Mouse (Mus musculus): ENCODE measurements at regions not wholly inside any gene's neighbourhood (a gene's known extent, or its start where the extent isn't known, plus 50 kb on each side); places are given as distances from the start of the nearest gene placed in this dataset.
A peak's percentile ranks its signal among the peaks of the same experiment; 100 is the strongest.

- H3K4me3 ChIP-seq (ENCODE audit: low read depth, low read length): no peak overlapping the region
- H3K9ac ChIP-seq (ENCODE audit: low read depth, low read length): no peak overlapping the region
- no peak overlapping the region for H3K27ac ChIP-seq (ENCODE audit: low read length)
- H3K4me1 ChIP-seq (ENCODE audit: control insufficient read depth, insufficient read depth, low read length): peaks cover 7% of the 10 kb centered on the region
- 71% methylated on average over 3 of the region's 3 CpGs for WGBS
- H3K27me3 ChIP-seq (ENCODE audit: control insufficient read depth, insufficient read depth, low read depth, low read length): no peaks in the 10 kb centered on the region
- no peaks in the 10 kb centered on the region for H3K9me3 ChIP-seq (replicated peaks; ENCODE audit: control insufficient read depth, low read length, poor library complexity, severe bottlenecking)
- no peak overlapping the region for H3K4me2 ChIP-seq (ENCODE audit: low read length)
- ATAC-seq: no peak
- no peaks in the 10 kb centered on the region for H3K36me3 ChIP-seq (ENCODE audit: control insufficient read depth, insufficient read depth, low read length)
Observed at GRCm38 (mm10) chr1:128680538-128680937, 88.4 kb upstream of the Cxcr4 start.

- H3K9me3 ChIP-seq (replicated peaks; ENCODE audit: control insufficient read depth, low read length, poor library complexity, severe bottlenecking): no peaks in the 10 kb centered on the region
- no peaks in the 10 kb centered on the region for H3K36me3 ChIP-seq (ENCODE audit: control insufficient read depth, insufficient read depth, low read length)
- H3K4me2 ChIP-seq (ENCODE audit: low read length): no peak overlapping the region
- 82% methylated on average over 5 of the region's 5 CpGs for WGBS
- H3K4me1 ChIP-seq (ENCODE audit: control insufficient read depth, insufficient read depth, low read length): peaks cover 7% of the 10 kb centered on the region
- no peak overlapping the region for H3K27ac ChIP-seq (ENCODE audit: low read length)
- no peak overlapping the region for H3K4me3 ChIP-seq (ENCODE audit: low read depth, low read length)
- no peak overlapping the region for H3K9ac ChIP-seq (ENCODE audit: low read depth, low read length)
- H3K27me3 ChIP-seq (ENCODE audit: control insufficient read depth, insufficient read depth, low read depth, low read length): no peaks in the 10 kb centered on the region
- peak; percentile 21; the same call in 1 of the 2 replicates for ATAC-seq
Observed at GRCm38 (mm10) chr1:128680012-128680411, 87.9 kb upstream of the Cxcr4 start.

GRCm38 (mm10) chr1:128679005-128679980, 87.2 kb upstream of the Cxcr4 start:
- no peaks in the 10 kb centered on the region for H3K9me3 ChIP-seq (replicated peaks; ENCODE audit: control insufficient read depth, low read length, poor library complexity, severe bottlenecking)
- H3K27me3 ChIP-seq (ENCODE audit: control insufficient read depth, insufficient read depth, low read depth, low read length): no peaks in the 10 kb centered on the region
- H3K4me3 ChIP-seq (ENCODE audit: low read depth, low read length): no peak overlapping the region
- H3K36me3 ChIP-seq (ENCODE audit: control insufficient read depth, insufficient read depth, low read length): no peaks in the 10 kb centered on the region
- WGBS: 29% methylated on average over 18 of the region's 18 CpGs
- no peak overlapping the region for H3K9ac ChIP-seq (ENCODE audit: low read depth, low read length)
- H3K27ac ChIP-seq (ENCODE audit: low read length): no peak overlapping the region
- H3K4me1 ChIP-seq (ENCODE audit: control insufficient read depth, insufficient read depth, low read length): peaks cover 7% of the 10 kb centered on the region
- ATAC-seq: peak; percentile 78
- H3K4me2 ChIP-seq (ENCODE audit: low read length): no peak overlapping the region

GRCm38 (mm10) chr1:128675538-128675937, 83.4 kb upstream of the Cxcr4 start:
- H3K4me2 ChIP-seq (ENCODE audit: low read length): no peak overlapping the region
- H3K36me3 ChIP-seq (ENCODE audit: control insufficient read depth, insufficient read depth, low read length): no peaks in the 10 kb centered on the region
- peaks cover 7% of the 10 kb centered on the region for H3K4me1 ChIP-seq (ENCODE audit: control insufficient read depth, insufficient read depth, low read length)
- no peak overlapping the region for H3K27ac ChIP-seq (ENCODE audit: low read length)
- no peaks in the 10 kb centered on the region for H3K9me3 ChIP-seq (replicated peaks; ENCODE audit: control insufficient read depth, low read length, poor library complexity, severe bottlenecking)
- WGBS: 83% methylated on average over 5 of the region's 5 CpGs
- no peak overlapping the region for H3K4me3 ChIP-seq (ENCODE audit: low read depth, low read length)
- no peak overlapping the region for H3K9ac ChIP-seq (ENCODE audit: low read depth, low read length)
- no peak for ATAC-seq
- no peaks in the 10 kb centered on the region for H3K27me3 ChIP-seq (ENCODE audit: control insufficient read depth, insufficient read depth, low read depth, low read length)

GRCm38 (mm10) chr1:128672306-128672705, 80.2 kb upstream of the Cxcr4 start:
- no peak for ATAC-seq
- no peak overlapping the region for H3K9ac ChIP-seq (ENCODE audit: low read depth, low read length)
- WGBS: 91% methylated on average over 3 of the region's 3 CpGs

GRCm38 (mm10) chr1:128671495-128671894, 79.4 kb upstream of the Cxcr4 start:
- ATAC-seq: no peak
- Histone ChIP-seq H3K27ac (ENCODE audit: low read length) (no peak overlapping the region), H3K36me3 (ENCODE audit: control insufficient read depth, insufficient read depth, low read length) (no peaks in the 10 kb centered on the region), H3K4me3 (ENCODE audit: low read depth, low read length) (no peak overlapping the region), H3K27me3 (ENCODE audit: control insufficient read depth, insufficient read depth, low read depth, low read length) (no peaks in the 10 kb centered on the region), H3K9me3 (replicated peaks; ENCODE audit: control insufficient read depth, low read length, poor library complexity, severe bottlenecking) (no peaks in the 10 kb centered on the region), H3K4me1 (ENCODE audit: control insufficient read depth, insufficient read depth, low read length) (no peaks in the 10 kb centered on the region; the same call in 1 of the 2 replicates), H3K9ac (ENCODE audit: low read depth, low read length) (no peak overlapping the region), H3K4me2 (ENCODE audit: low read length) (no peak overlapping the region)
- WGBS: 87% methylated on average over 3 of the region's 3 CpGs

More at GRCm38 (mm10) chr1:128672306-128672705, 80.2 kb upstream of the Cxcr4 start:
- H3K27me3 ChIP-seq (ENCODE audit: control insufficient read depth, insufficient read depth, low read depth, low read length): no peaks in the 10 kb centered on the region
- H3K27ac ChIP-seq (ENCODE audit: low read length): no peak overlapping the region
- no peaks in the 10 kb centered on the region for H3K36me3 ChIP-seq (ENCODE audit: control insufficient read depth, insufficient read depth, low read length)
- H3K4me3 ChIP-seq (ENCODE audit: low read depth, low read length): no peak overlapping the region
- no peak overlapping the region for H3K4me2 ChIP-seq (ENCODE audit: low read length)
- no peaks in the 10 kb centered on the region for H3K9me3 ChIP-seq (replicated peaks; ENCODE audit: control insufficient read depth, low read length, poor library complexity, severe bottlenecking)
- no peaks in the 10 kb centered on the region; the same call in 1 of the 2 replicates for H3K4me1 ChIP-seq (ENCODE audit: control insufficient read depth, insufficient read depth, low read length)

- Histone ChIP-seq H3K36me3 (ENCODE audit: control insufficient read depth, insufficient read depth, low read length) (no peaks in the 10 kb centered on the region), H3K9ac (ENCODE audit: low read depth, low read length) (no peak overlapping the region), H3K4me3 (ENCODE audit: low read depth, low read length) (no peak overlapping the region), H3K4me2 (ENCODE audit: low read length) (no peak overlapping the region), H3K27me3 (ENCODE audit: control insufficient read depth, insufficient read depth, low read depth, low read length) (no peaks in the 10 kb centered on the region), H3K9me3 (replicated peaks; ENCODE audit: control insufficient read depth, low read length, poor library complexity, severe bottlenecking) (no peaks in the 10 kb centered on the region), H3K27ac (ENCODE audit: low read length) (no peak overlapping the region), H3K4me1 (ENCODE audit: control insufficient read depth, insufficient read depth, low read length) (no peaks in the 10 kb centered on the region; the same call in 1 of the 2 replicates)
- 59% methylated on average over 5 of the region's 5 CpGs for WGBS
- ATAC-seq: no peak
Observed at GRCm38 (mm10) chr1:128671016-128671415, 78.9 kb upstream of the Cxcr4 start.

DNA sequence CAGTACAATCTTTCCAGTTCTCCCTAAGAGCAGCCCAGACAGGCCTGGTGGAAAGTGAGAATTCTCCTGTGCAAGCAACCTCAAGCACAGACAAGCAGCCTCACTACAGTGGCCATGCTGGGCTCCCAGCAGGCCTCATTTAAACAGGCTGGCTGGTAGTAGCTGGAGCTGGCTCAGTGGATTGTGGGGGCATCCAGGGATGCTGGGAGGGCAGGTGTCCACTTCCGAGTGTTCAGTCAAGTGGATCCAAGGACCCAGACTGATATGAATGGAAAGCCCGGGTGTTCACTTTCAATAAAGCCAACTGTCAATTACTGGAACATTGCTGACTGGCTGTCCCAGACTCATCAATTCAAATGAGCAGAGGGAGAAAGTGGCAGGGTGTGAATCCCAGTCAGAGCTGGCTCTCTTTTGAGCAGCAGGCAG, 77.2 kb upstream of the Cxcr4 start:
- Histone ChIP-seq H3K27me3 (ENCODE audit: control insufficient read depth, insufficient read depth, low read depth, low read length) (no peaks in the 10 kb centered on the region), H3K36me3 (ENCODE audit: control insufficient read depth, insufficient read depth, low read length) (no peaks in the 10 kb centered on the region), H3K4me3 (ENCODE audit: low read depth, low read length) (no peak overlapping the region), H3K9me3 (replicated peaks; ENCODE audit: control insufficient read depth, low read length, poor library complexity, severe bottlenecking) (no peaks in the 10 kb centered on the region), H3K4me1 (ENCODE audit: control insufficient read depth, insufficient read depth, low read length) (no peaks in the 10 kb centered on the region; the same call in 1 of the 2 replicates), H3K4me2 (ENCODE audit: low read length) (no peak overlapping the region), H3K9ac (ENCODE audit: low read depth, low read length) (no peak overlapping the region), H3K27ac (ENCODE audit: low read length) (no peak overlapping the region)
- WGBS: 11% methylated on average over 2 of the region's 2 CpGs
- no peak for ATAC-seq

DNA sequence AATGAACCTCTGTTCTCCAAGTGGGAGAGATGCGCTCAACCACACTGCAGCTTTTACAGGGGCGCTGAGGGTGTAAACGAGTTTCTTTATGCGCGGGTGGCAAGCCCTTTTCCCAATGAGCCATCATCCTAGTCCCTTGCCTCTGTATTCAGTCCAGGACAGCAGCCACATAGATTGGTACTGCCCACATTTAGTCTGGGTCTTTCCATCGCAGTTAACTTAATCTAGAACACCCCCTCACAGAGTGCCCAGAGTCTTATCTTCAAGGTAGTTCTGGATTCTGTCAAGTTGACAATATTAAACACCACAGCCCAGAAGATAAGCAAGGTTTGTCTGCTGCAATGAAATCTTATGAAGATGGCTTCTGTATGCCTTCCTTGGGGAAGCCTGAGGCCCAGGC, 76.6 kb upstream of the Cxcr4 start:
- H3K9ac ChIP-seq (ENCODE audit: low read depth, low read length): no peak overlapping the region
- no peak overlapping the region for H3K4me2 ChIP-seq (ENCODE audit: low read length)
- WGBS: 73% methylated on average over 6 of the region's 6 CpGs
- H3K27me3 ChIP-seq (ENCODE audit: control insufficient read depth, insufficient read depth, low read depth, low read length): no peaks in the 10 kb centered on the region
- no peak overlapping the region for H3K27ac ChIP-seq (ENCODE audit: low read length)
- H3K9me3 ChIP-seq (replicated peaks; ENCODE audit: control insufficient read depth, low read length, poor library complexity, severe bottlenecking): no peaks in the 10 kb centered on the region
- ATAC-seq: no peak
- no peaks in the 10 kb centered on the region; the same call in 1 of the 2 replicates for H3K4me1 ChIP-seq (ENCODE audit: control insufficient read depth, insufficient read depth, low read length)
- H3K4me3 ChIP-seq (ENCODE audit: low read depth, low read length): no peak overlapping the region
- no peaks in the 10 kb centered on the region for H3K36me3 ChIP-seq (ENCODE audit: control insufficient read depth, insufficient read depth, low read length)

Data from midbrain, embryonic 16.5 days (tissue).